Mouse (Mus musculus) gastrocnemius, postnatal 10 days (tissue): ENCODE data around the gene Nwd1. TPM values are rescaled to one million over a fixed set of nuclear protein-coding genes. Genes with fewer than 3 reads are reported as not detected.

Experiments used
- DNase-seq: peaks from one replicate; pipeline ENCODE4 v3.0.0; 2021; ENCODE audit warnings: mixed read lengths
- total RNA-seq, 2 experiments: library from RNA; stranded (reverse); gene quantifications; 2 replicates each; pipeline ENCODE4 v1.2.3; 2021

Gene Nwd1
- total RNA-seq, 2 experiments from 2014 or later, result 1.0 to 1.2 TPM

- DNase-seq, result no peak
These were observed 51.9 kb downstream of the Nwd1 start for GRCm38 (mm10) chr8:72698349-72698926.

GRCm38 (mm10) chr8:72712569-72712968 lies 66.1 kb downstream of the Nwd1 start:
- no peak for DNase-seq

GRCm38 (mm10) chr8:72716594-72716993 lies 70.1 kb downstream of the Nwd1 start:
- no peak for DNase-seq

GRCm38 (mm10) chr8:72720541-72720940 lies 74.0 kb downstream of the Nwd1 start:
- no peak for DNase-seq

- DNase-seq, result peak; percentile 98
These were observed 76.5 kb downstream of the Nwd1 start, which contains the start of gene Sin3b for GRCm38 (mm10) chr8:72722769-72723650. Gene Sin3b, plus strand, starts transcription at chr8:72723285.

GRCm38 (mm10) chr8:72723651-72724001 lies 77.1 kb downstream of the Nwd1 start:
- DNase-seq, result peak; percentile 28

- no peak for DNase-seq
These were observed 82.1 kb downstream of the Nwd1 start for GRCm38 (mm10) chr8:72728636-72729035.

GRCm38 (mm10) chr8:72735001-72735400 lies 88.5 kb downstream of the Nwd1 start:
- no peak for DNase-seq

- DNase-seq, result no peak
These were observed 90.4 kb downstream of the Nwd1 start for GRCm38 (mm10) chr8:72736868-72737267.

GRCm38 (mm10) chr8:72746061-72746460 lies 99.5 kb downstream of the Nwd1 start:
- peak; percentile 33 for DNase-seq

GRCm38 (mm10) chr8:72749846-72750245 lies 103.3 kb downstream of the Nwd1 start:
- no peak for DNase-seq

GRCm38 (mm10) chr8:72750266-72750665 lies 103.8 kb downstream of the Nwd1 start:
- DNase-seq, result no peak

GRCm38 (mm10) chr8:72751126-72751525 lies 104.6 kb downstream of the Nwd1 start:
- DNase-seq, result no peak

GRCm38 (mm10) chr8:72752289-72752688 lies 105.8 kb downstream of the Nwd1 start:
- peak; percentile 1 for DNase-seq

- peak; percentile 1 for DNase-seq
These were observed 106.7 kb downstream of the Nwd1 start for GRCm38 (mm10) chr8:72753165-72753564.

- peak; percentile 1 for DNase-seq
These were observed 107.3 kb downstream of the Nwd1 start for GRCm38 (mm10) chr8:72753781-72754180.

- peak; percentile 1 for DNase-seq
These were observed 109.5 kb downstream of the Nwd1 start for GRCm38 (mm10) chr8:72756031-72756430.

GRCm38 (mm10) chr8:72756771-72757390 lies 110.4 kb downstream of the Nwd1 start:
- DNase-seq, result no peak

- DNase-seq, result no peak
These were observed 111.1 kb downstream of the Nwd1 start for GRCm38 (mm10) chr8:72757426-72758195.

- DNase-seq, result no peak
These were observed 111.8 kb downstream of the Nwd1 start for GRCm38 (mm10) chr8:72758310-72758709.

GRCm38 (mm10) chr8:72760216-72760615 lies 113.7 kb downstream of the Nwd1 start:
- DNase-seq, result no peak

GRCm38 (mm10) chr8:72761322-72762051 lies 115.0 kb downstream of the Nwd1 start, which contains the start of gene F2rl3:
Gene F2rl3, plus strand, starts transcription at chr8:72761880.
- no peak for DNase-seq
